Comparison of ENCODE assay signal across 15 mouse cellular contexts in the genomic region with DNA sequence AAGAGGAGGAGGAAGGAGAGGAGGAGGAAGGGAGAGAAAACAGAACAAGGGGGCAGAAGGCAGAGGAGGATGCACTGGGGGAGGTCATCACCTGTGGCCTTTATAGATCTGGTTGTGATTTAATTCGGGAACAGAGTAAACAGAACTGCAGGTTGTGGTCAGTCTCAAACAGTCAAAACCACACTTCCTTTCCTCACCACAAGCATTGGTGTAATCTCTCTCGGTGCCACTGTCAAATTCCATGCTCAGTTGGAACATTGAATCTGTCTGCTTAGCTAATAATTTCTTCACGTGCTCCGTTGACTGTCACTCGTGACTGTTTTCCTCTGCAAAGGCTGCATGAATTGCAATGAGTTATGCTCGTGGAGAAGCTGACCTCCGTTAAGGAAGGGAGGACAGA.
"Had no signal": no experiment of that assay in that cellular context is flagged by ENCODE, and none has a peak within 500 bp of the region (broad histone marks: within the 10 kb centered on the region; RNA-seq: fewer than 3 reads in every experiment).

No protein-coding gene starts in this region.

- H3K4me3 ChIP-seq: limb, embryonic 12.5 days; liver, embryonic 13.5 days; lung, embryonic 15.5 days; megakaryocyte, embryonic 14.5 days; myocyte; neural tube, embryonic 15.5 days; stomach, embryonic 15.5 days had no signal

- DNase-seq: kidney, adult 18-20 months; kidney, postnatal 10 days; layer of hippocampus, adult 9-11 months; layer of hippocampus, postnatal 36 days; liver; liver, embryonic 13.5 days; liver, postnatal 0 days; right cerebral cortex, postnatal 14 days; thymus, postnatal 36 days had no signal

- ATAC-seq: liver, postnatal 0 days had no signal

- H3K27ac ChIP-seq: limb, embryonic 12.5 days; liver, embryonic 13.5 days; lung, embryonic 15.5 days; neural tube, embryonic 15.5 days; stomach, embryonic 15.5 days had no signal
